Mouse (Mus musculus): ENCODE measurements around the gene Lpp. TPM values are rescaled to one million over a fixed set of nuclear protein-coding genes. Genes with fewer than 3 reads are reported as not detected.

Gene Lpp
- total RNA-seq (2021) = 10 to 100 TPM; 32.5 to 60.6 TPM
- long read RNA-seq, experiment 1, full-length matches to known transcripts = 3 of 7 reads
- long read RNA-seq, experiment 1, partial matches to known transcripts = 0 of 7 reads
- long read RNA-seq, experiment 1, other reads (novel, unspliced or antisense) = 4 of 7 reads
- long read RNA-seq, experiment 2, full-length matches to known transcripts = 1 of 13 reads
- long read RNA-seq, experiment 2, partial matches to known transcripts = 0 of 13 reads
- long read RNA-seq, experiment 2, other reads (novel, unspliced or antisense) = 12 of 13 reads

DNA sequence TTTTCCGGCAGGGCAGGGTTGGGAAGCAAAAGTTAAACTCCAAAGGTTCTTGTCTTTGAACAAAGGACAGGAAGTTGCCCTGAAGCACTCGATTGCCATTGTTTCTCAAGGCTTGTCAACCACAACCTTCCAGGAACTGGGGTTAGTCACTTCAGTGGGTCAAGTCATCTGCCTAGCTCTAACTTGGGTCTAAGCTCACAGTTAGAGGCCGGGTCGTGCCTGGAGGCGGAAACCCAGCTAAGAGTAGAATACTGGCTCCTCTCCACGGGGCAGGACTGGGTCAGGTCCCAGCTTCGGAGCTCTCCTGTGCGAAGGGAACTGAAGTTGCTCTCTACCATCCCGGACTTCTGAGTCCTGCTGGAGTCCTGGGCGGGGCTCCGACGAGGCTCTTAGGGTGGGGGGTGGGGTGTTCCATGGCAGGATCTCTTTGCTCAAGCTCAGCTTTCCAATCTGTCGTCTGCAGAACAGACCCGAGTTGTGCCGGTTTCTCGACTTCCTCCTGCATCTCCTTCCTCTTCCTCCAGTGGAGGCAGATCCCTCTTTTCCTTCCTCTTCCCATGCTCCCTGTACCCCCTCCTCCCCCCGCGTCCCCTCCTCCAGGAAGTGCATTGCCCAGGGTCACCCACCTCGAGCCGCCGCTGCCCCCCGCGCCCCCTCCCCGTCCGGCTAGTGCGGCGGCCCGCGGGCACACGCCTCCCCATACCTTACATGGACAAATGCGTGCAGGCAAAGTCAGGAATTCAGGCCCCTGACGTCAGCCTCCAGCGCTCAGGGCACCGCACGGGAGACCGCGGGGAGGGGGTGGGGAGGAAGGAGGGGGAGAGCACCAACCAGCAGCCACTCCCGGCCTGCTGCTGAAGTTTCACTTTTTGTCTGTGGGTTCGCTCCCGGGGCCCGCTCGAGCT, at the start of gene Lpp:
Lpp (plus strand) TSS at position 857 of the 905 bp plus-strand sequence.
- peak; percentile 66 to 67 for DNase-seq (ENCODE audit: low spot score in 2 of 2)

- no peak for DNase-seq (ENCODE audit: low spot score in 2 of 2)
These were observed 45.5 kb upstream of the Lpp start for GRCm38 (mm10) chr16:24347582-24348411.

DNA sequence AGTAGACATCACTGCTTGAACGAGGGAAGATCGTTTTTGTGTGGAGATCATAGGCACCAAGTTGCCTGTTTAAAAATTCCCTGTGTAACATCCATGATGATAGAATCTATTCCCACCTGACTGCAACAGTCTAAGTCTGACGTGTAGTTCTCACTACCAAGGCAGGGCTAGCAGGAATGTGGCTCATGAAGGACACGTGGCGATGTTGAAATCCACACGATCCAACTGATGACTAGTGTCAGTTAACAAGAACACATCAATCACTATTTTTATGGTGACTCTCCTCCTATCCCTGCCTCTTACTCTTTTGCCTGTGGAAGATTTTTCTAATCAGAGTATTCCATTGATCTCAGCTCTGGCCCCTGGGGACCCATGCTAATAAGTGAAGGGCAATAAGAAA, 43.0 kb upstream of the Lpp start:
- DNase-seq (ENCODE audit: low spot score in 2 of 2) = no peak

GRCm38 (mm10) chr16:24350751-24351150, 42.6 kb upstream of the Lpp start:
- DNase-seq (ENCODE audit: low spot score in 2 of 2) = no peak

DNA sequence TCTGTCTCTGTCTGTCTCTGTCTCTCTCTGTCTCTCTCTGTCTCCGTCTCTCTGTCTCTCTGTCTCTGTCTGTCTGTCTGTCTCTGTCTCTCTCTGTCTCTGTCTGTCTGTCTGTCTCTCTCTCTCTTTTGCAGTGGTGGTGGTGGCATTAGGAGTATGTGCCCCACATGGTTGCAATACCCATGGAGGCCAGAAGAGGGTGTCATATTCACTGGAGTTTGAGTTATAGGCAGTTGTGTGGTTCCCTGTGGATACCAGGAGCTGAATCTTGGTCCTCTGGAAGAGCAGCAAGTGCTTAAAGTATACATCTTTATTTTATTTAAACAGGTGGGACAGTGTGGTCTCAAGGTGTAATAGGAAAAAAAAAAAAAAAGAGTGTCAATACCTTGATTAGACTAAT, 41.5 kb upstream of the Lpp start:
- DNase-seq (ENCODE audit: low spot score in 2 of 2) = no peak

- DNase-seq (ENCODE audit: low spot score in 2 of 2) = no peak
These were observed 39.5 kb upstream of the Lpp start for GRCm38 (mm10) chr16:24353816-24354215.

DNA sequence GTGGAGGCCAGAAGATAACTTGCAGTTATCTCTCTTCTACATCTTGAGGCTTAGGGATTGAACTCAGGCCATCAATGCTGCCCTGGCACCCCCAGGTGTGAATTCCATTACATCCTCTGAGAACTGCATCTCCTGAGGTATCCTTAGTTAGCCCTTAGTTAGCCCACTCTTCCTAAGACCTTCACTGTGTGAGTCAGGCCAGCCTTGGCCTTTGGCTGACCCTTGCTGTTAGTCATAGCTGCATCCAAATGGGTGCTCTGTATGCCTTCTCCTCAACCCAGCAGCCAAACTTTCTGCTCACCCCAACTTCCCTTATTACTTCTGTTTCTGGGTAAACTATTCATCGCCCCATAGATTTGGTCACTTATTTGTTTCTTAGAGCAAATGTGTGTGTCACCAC, 31.6 kb upstream of the Lpp start:
- peak; percentile 45 to 63 for DNase-seq (ENCODE audit: low spot score in 2 of 2)

- no peak for DNase-seq (ENCODE audit: low spot score in 2 of 2)
These were observed 29.1 kb upstream of the Lpp start for GRCm38 (mm10) chr16:24364030-24364687.

GRCm38 (mm10) chr16:24365900-24366299, 27.4 kb upstream of the Lpp start:
- DNase-seq (ENCODE audit: low spot score in 2 of 2) = no peak

DNA sequence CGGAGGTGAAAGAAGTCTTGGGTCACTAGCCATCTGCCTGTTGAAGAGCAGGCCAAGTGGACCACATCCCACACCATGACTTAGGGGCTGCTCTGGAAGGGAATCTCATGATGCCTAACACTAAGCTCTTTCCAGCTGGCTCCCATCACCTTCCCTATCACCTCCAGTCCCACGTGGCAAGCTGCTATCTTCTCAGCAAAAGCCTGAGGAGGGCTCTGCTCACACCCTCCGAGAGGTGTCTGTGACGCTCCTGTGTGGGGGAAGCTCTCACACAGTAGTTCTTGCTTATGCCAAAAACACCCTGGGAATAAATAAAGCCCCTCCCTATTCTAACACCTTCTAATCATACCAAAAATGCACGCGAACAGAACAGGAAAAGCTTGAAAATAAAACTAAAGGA, 26.2 kb upstream of the Lpp start:
- no peak for DNase-seq (ENCODE audit: low spot score in 2 of 2)

- DNase-seq (ENCODE audit: low spot score in 2 of 2) = no peak
These were observed 25.8 kb upstream of the Lpp start for GRCm38 (mm10) chr16:24367506-24367905.

- no peak for DNase-seq (ENCODE audit: low spot score in 2 of 2)
These were observed 16.8 kb upstream of the Lpp start for GRCm38 (mm10) chr16:24376478-24376877.

DNA sequence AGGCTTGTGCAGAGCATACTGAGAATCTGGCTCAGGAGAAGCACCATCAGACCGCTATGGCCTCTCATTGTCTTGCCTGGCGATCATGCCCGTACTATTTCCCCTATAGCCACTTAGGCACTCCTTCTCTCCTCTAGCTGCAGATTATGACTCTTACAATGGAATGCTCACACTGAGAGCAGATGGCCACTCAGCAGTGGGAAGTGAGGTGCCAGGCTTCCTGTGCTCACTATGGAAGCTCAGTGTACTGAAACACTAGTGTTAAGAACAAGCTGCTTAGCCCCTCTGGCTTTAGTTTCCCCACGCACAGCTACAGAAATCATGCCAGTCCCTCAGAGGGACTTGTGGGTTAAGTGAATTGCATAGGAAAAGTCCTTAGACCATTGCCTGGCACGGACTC, 2.7 kb upstream of the Lpp start:
- no peak for DNase-seq (ENCODE audit: low spot score in 2 of 2)

DNA sequence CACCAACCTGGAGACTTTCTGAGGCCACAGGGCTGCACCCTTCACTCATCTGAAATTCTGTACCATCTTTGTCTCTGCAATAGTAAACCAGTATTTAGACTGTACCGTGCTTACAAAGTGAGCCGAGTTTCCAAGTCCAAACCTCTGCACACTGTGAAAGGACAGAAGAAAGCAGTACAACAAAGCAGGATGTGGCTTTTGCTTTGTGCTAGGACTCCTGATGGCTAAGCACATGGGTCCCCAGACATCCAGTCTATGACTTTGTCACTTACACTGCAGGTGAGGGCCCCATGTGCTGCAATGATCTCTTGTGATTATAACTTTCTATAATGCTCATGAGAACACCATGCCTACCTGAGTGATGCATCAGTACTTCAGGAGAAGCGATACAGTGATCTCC, 2.2 kb upstream of the Lpp start:
- DNase-seq (ENCODE audit: low spot score in 2 of 2) = no peak

DNA sequence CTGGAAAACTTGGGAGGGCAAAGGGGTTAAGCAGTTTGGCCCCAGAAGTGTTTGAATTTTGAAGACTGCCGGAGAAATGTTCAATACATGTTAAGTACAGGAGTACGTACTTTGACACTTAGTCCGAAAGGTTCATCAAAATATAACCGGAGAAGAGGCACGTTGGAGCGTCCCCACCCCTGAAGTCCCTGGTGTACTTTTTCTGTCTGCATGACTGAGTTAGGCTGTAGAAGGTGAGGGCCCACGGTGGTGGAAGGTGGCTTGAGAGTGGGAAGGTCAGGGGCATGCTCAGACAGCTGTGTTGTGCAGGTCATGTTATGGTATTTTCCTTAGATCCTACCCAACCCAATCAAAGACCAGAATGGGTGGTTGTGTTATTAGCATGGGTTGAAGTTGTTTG, 1.4 kb upstream of the Lpp start:
- no peak for DNase-seq (ENCODE audit: low spot score in 2 of 2)

GRCm38 (mm10) chr16:24393556-24394210, 376 bp downstream of the Lpp start:
- peak; percentile 75 to 79 for DNase-seq (ENCODE audit: low spot score in 2 of 2)

GRCm38 (mm10) chr16:24394211-24394991, 1.1 kb downstream of the Lpp start:
- DNase-seq (ENCODE audit: low spot score in 2 of 2) = peak in 1 of 2 experiments; percentile 31

GRCm38 (mm10) chr16:24395100-24395499, 1.8 kb downstream of the Lpp start:
- peak in 1 of 2 experiments; percentile 28 for DNase-seq (ENCODE audit: low spot score in 2 of 2)

DNA sequence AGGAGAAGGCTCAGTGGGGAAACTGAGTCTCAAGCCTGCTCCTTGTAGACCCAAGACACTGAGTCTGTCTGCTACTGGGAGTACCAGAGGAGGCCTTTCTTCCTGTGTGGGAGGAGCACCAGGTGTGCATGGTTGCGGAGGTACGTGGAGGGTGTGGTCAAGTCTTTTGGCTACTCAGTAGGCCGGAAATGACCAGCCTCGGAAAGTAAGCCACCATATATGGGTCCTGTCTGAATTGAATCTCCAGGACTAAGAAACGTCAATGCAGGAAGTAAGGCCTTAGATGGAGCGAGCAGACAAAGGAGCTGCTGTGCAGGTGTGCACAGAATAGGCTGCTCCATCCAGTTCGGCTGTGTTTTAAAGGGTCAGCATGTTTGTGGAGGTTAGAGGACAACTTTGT, 3.2 kb downstream of the Lpp start:
- DNase-seq (ENCODE audit: low spot score in 2 of 2) = no peak

- DNase-seq (ENCODE audit: low spot score in 2 of 2) = no peak
These were observed 5.2 kb downstream of the Lpp start for GRCm38 (mm10) chr16:24398476-24398875.
